Mouse (Mus musculus): ENCODE measurements around the gene St8sia1.

St8sia1 gene

GRCm38 (mm10) chr6:142944470-142944869 is 19.8 kb downstream of the St8sia1 start:
- DNase-seq (ENCODE audit: low spot score) = no peak

GRCm38 (mm10) chr6:142943419-142943818 is 20.8 kb downstream of the St8sia1 start:
- DNase-seq (ENCODE audit: low spot score) = no peak

GRCm38 (mm10) chr6:142941596-142942381 is 22.5 kb downstream of the St8sia1 start:
- DNase-seq (ENCODE audit: low spot score) = no peak

GRCm38 (mm10) chr6:142941078-142941477 is 23.2 kb downstream of the St8sia1 start:
- no peak for DNase-seq (ENCODE audit: low spot score)

- DNase-seq (ENCODE audit: low spot score) = no peak
These were observed 25.5 kb downstream of the St8sia1 start for GRCm38 (mm10) chr6:142938549-142939345.

GRCm38 (mm10) chr6:142938074-142938473 is 26.2 kb downstream of the St8sia1 start:
- no peak for DNase-seq (ENCODE audit: low spot score)

GRCm38 (mm10) chr6:142932582-142932981 is 31.7 kb downstream of the St8sia1 start:
- DNase-seq (ENCODE audit: low spot score) = no peak

GRCm38 (mm10) chr6:142932144-142932543 is 32.1 kb downstream of the St8sia1 start:
- DNase-seq (ENCODE audit: low spot score) = no peak

GRCm38 (mm10) chr6:142928551-142929309 is 35.5 kb downstream of the St8sia1 start:
- no peak for DNase-seq (ENCODE audit: low spot score)

GRCm38 (mm10) chr6:142926901-142927605 is 37.2 kb downstream of the St8sia1 start:
- no peak for DNase-seq (ENCODE audit: low spot score)

- DNase-seq (ENCODE audit: low spot score) = no peak
These were observed 38.3 kb downstream of the St8sia1 start for GRCm38 (mm10) chr6:142925921-142926320.

- no peak for DNase-seq (ENCODE audit: low spot score)
These were observed 38.9 kb downstream of the St8sia1 start for GRCm38 (mm10) chr6:142925374-142925773.

GRCm38 (mm10) chr6:142920901-142921300 is 43.4 kb downstream of the St8sia1 start:
- DNase-seq (ENCODE audit: low spot score) = no peak

- DNase-seq (ENCODE audit: low spot score) = no peak
These were observed 45.6 kb downstream of the St8sia1 start for GRCm38 (mm10) chr6:142918691-142919090.

GRCm38 (mm10) chr6:142917471-142917901 is 46.8 kb downstream of the St8sia1 start:
- no peak for DNase-seq (ENCODE audit: low spot score)

GRCm38 (mm10) chr6:142916271-142916941 is 47.8 kb downstream of the St8sia1 start:
- no peak for DNase-seq (ENCODE audit: low spot score)

- DNase-seq (ENCODE audit: low spot score) = no peak
These were observed 48.8 kb downstream of the St8sia1 start for GRCm38 (mm10) chr6:142915464-142915863.

- no peak for DNase-seq (ENCODE audit: low spot score)
These were observed 49.6 kb downstream of the St8sia1 start for GRCm38 (mm10) chr6:142914676-142915075.

GRCm38 (mm10) chr6:142911263-142911662 is 53.0 kb downstream of the St8sia1 start:
- no peak for DNase-seq (ENCODE audit: low spot score)

- DNase-seq (ENCODE audit: low spot score) = no peak
These were observed 53.5 kb downstream of the St8sia1 start for GRCm38 (mm10) chr6:142910721-142911120.

- DNase-seq (ENCODE audit: low spot score) = no peak
These were observed 54.5 kb downstream of the St8sia1 start for GRCm38 (mm10) chr6:142909771-142910105.

All from urinary bladder, postnatal 10 days (tissue).